Mouse (Mus musculus) splenic B cell, adult 2 months (primary cell): ENCODE measurements around the gene Slc35a3.
"Not testable (repeated sequence)": the region's sequence is repeated elsewhere in the genome, so short reads cannot be mapped to it uniquely, and the experiment has no call there.

ENCODE experiments used
- DNase-seq: peaks from one replicate; pipeline ENCODE4 v3.0.0-alpha.2; 2011; ENCODE audit warnings: low read depth, low spot score
- H3K27me3 ChIP-seq: 2 replicates; pipeline ENCODE4 v1.6.1; 2012; ENCODE audit warnings: mild to moderate bottlenecking, low read length, moderate library complexity, mixed read lengths; ENCODE audit not compliant: control insufficient read depth, poor library complexity, insufficient read depth, severe bottlenecking
- H3K36me3 ChIP-seq: 2 replicates; pipeline ENCODE4 v1.6.1; 2012; ENCODE audit warnings: mild to moderate bottlenecking, low read length, moderate library complexity, mixed read lengths; ENCODE audit not compliant: control insufficient read depth, poor library complexity, insufficient read depth, severe bottlenecking

The Slc35a3 gene

GRCm38 (mm10) chr3:116711624-116712435 lies 801 bp downstream of the Slc35a3 start:
- DNase-seq = peak; percentile 66
- no peaks in the 10 kb centered on the region for H3K36me3 ChIP-seq

GRCm38 (mm10) chr3:116710941-116711340 lies 1.7 kb downstream of the Slc35a3 start:
- Histone ChIP-seq H3K27me3 (no peaks in the 10 kb centered on the region), H3K36me3 (no peaks in the 10 kb centered on the region)
- DNase-seq = peak; percentile 40

More at GRCm38 (mm10) chr3:116711624-116712435, 801 bp downstream of the Slc35a3 start:
- no peaks in the 10 kb centered on the region for H3K27me3 ChIP-seq

- Histone ChIP-seq H3K36me3 (0 out of 2 replicates have a peak, but pooled peaks cover 2% of the 10 kb centered on the region), H3K27me3 (no peaks in the 10 kb centered on the region)
- no peak for DNase-seq
These were observed 6.9 kb downstream of the Slc35a3 start for GRCm38 (mm10) chr3:116705637-116706204.

- Histone ChIP-seq H3K27me3 (no peaks in the 10 kb centered on the region), H3K36me3 (0 out of 2 replicates have a peak, but pooled peaks cover 2% of the 10 kb centered on the region)
- no peak for DNase-seq
These were observed 8.8 kb downstream of the Slc35a3 start for GRCm38 (mm10) chr3:116703835-116704234.

GRCm38 (mm10) chr3:116702647-116703272 lies 9.9 kb downstream of the Slc35a3 start:
- H3K36me3 ChIP-seq = 0 out of 2 replicates have a peak, but pooled peaks cover 2% of the 10 kb centered on the region
- no peak for DNase-seq
- no peaks in the 10 kb centered on the region for H3K27me3 ChIP-seq

- no peak for DNase-seq
- 0 out of 2 replicates have a peak, but pooled peaks cover 2% of the 10 kb centered on the region for H3K36me3 ChIP-seq
- H3K27me3 ChIP-seq = no peaks in the 10 kb centered on the region
These were observed 11.0 kb downstream of the Slc35a3 start for GRCm38 (mm10) chr3:116701601-116702000.

- H3K36me3 ChIP-seq = no peaks in the 10 kb centered on the region
These were observed 13.8 kb downstream of the Slc35a3 start for GRCm38 (mm10) chr3:116698786-116699185.

GRCm38 (mm10) chr3:116695666-116695985 lies 17.0 kb downstream of the Slc35a3 start:
- Histone ChIP-seq H3K36me3 (no peaks in the 10 kb centered on the region), H3K27me3 (no peaks in the 10 kb centered on the region)
- no peak for DNase-seq

More at GRCm38 (mm10) chr3:116698786-116699185, 13.8 kb downstream of the Slc35a3 start:
- H3K27me3 ChIP-seq = no peaks in the 10 kb centered on the region
- peak; percentile 18 for DNase-seq

GRCm38 (mm10) chr3:116694955-116695665 lies 17.5 kb downstream of the Slc35a3 start:
- Histone ChIP-seq H3K36me3 (no peaks in the 10 kb centered on the region), H3K27me3 (no peaks in the 10 kb centered on the region)
- no peak for DNase-seq

- no peaks in the 10 kb centered on the region for H3K27me3 ChIP-seq
- H3K36me3 ChIP-seq = no peaks in the 10 kb centered on the region
- no peak for DNase-seq
These were observed 18.3 kb downstream of the Slc35a3 start for GRCm38 (mm10) chr3:116694312-116694711.

GRCm38 (mm10) chr3:116681160-116681559 lies 31.5 kb downstream of the Slc35a3 start, which contains the start of gene Gm43191:
Gene Gm43191, minus strand, starts transcription at chr3:116681260.
- H3K27me3 ChIP-seq = no peaks in the 10 kb centered on the region
- DNase-seq = no peak
- no peaks in the 10 kb centered on the region for H3K36me3 ChIP-seq

GRCm38 (mm10) chr3:116664281-116664680 lies 48.4 kb downstream of the Slc35a3 start:
- H3K36me3 ChIP-seq, DNase-seq, H3K27me3 ChIP-seq: not testable (repeated sequence)

- Histone ChIP-seq H3K27me3 (no peaks in the 10 kb centered on the region), H3K36me3 (no peaks in the 10 kb centered on the region)
- peak; percentile 98 for DNase-seq
These were observed 50.2 kb downstream of the Slc35a3 start, which contains the start of gene Mfsd14a for GRCm38 (mm10) chr3:116662463-116662863. Gene Mfsd14a, minus strand, starts transcription at chr3:116662677.

GRCm38 (mm10) chr3:116661870-116662414 lies 50.7 kb downstream of the Slc35a3 start:
- Histone ChIP-seq H3K36me3 (no peaks in the 10 kb centered on the region), H3K27me3 (no peaks in the 10 kb centered on the region)

More at GRCm38 (mm10) chr3:116661870-116662414, 50.7 kb downstream of the Slc35a3 start:
- DNase-seq = no peak
